Mouse (Mus musculus): Measurements from ENCODE around the gene Dusp6.

DNA sequence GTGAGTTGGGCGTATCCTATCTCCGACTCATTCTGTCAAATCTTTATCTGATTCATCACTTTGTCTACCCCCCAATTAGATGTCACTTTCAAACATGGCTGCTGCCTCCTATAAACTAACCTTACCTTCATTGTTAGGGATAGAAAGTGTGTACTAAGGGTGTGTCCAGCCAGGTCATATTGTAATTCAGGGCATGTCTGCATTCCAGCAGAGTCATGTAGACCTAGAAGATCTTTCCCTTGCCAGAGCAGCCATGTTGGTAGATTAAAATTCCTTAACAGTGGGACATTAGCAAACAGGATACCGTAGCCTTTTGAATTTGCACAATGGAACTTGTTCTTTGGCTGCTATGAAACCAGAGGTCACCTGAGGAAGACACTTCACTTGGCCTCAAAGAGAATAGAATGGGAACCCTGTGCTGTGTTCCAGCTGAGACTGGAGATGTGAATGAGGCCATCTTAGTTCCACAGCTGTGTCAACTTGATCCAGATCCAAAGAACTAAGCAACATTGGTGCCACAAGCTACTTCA, 30.1 kb downstream of the Dusp6 start:
- TF ChIP-seq EP300 (IDR thresholded peaks at IDR 0.05; ENCODE audit: low read depth) (no peak), CTCF (IDR thresholded peaks at IDR 0.05; ENCODE audit: low read depth) (no peak)
